Mouse (Mus musculus) bone marrow macrophage, adult 2 months (primary cell): ENCODE measurements around the gene Capzb.

Experiments used
- CTCF ChIP-seq: IDR thresholded peaks from 2 replicates; pipeline ENCODE4 v1.5.1; 2012; ENCODE audit warnings: low read depth, mild to moderate bottlenecking, low read length, moderate library complexity
- POLR2A ChIP-seq: IDR thresholded peaks from 2 replicates; pipeline ENCODE4 v1.6.1; 2012; ENCODE audit warnings: mild to moderate bottlenecking, low read depth, low read length, borderline replicate concordance

DNA sequence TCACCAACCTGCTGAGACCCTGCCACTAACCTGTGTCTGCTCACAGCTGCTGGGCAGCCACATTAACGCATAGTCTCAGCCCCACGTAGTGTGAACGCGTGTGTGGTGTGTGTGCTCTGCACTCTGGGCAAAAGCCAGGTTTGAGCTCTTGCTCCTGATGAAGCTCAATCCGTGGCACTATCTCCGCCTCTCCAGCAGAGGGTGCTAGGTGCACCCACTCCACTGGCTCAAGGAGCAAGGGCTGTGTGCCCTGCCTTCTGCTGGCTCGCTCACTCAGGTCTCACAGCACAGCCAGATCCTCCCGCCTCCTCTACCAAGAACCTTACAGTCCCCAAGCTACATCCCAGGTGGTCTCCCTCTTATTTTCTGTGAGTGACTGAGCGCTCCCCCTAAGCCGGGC, 96.3 kb downstream of the Capzb start:
- TF ChIP-seq CTCF (no peak), POLR2A (no peak)
